Mouse (Mus musculus) CD4-positive, CD25-positive, alpha-beta regulatory T cell, adult 2 months (primary cell): ENCODE measurements around the gene Noc2l.

ENCODE experiments used
- DNase-seq: peaks from one replicate; pipeline ENCODE4 v3.0.0-alpha.2; 2012; ENCODE audit warnings: low read depth, low spot score

Noc2l gene

DNA sequence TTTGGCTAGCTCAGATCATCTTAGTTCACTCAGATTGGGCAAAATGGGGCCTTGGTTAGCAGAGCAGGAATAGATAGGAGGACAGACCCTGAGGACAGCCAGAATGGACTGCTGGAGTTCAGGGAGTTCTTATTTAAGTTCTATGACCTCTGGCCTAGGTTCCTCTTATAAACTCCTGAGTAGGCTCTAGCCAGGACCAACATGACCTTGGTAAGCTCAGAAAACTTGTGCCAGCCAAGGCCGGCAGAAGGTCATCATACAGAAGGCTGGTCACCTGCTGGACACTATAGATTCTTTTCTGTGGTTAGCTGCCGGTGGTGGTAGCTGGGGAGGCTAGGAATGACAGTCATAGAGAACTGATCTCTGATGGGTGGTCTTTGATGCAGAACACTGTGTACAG, 19.6 kb upstream of the Noc2l start:
- DNase-seq = no peak

DNA sequence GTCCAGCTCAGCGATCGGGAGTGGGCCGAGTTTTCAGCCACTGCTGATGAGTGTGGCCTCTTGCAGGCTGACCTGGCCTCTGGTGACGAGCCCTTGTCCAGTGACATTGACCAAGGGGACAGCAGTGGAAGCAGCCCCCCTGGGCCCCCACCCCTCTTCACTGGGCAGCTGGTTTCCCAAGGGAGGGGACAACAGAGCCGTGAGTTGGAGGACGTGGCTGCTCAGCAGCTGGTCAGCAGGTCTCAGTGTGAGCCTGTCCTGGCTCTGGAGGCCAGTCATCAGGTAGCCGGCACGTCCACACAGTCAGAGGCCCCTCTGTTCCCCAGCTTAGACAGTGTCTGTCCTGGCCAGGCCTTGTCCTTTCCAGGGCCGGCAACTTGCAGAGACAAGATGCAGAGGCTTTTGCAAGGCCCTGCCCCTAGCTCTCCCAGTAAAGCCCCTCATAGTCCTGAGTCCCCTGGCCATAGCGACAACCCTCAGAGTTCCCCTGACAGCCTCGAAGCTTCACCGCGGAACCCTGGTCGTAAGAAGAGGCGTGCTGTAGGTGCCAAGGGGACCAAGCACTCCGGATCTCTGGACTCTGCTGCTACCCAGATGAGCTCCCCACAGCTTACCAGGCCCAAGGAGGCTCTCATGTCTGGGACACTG, 18.7 kb upstream of the Noc2l start:
- DNase-seq = no peak

GRCm38 (mm10) chr4:156217838-156218237, 18.0 kb upstream of the Noc2l start:
- DNase-seq = no peak

GRCm38 (mm10) chr4:156219936-156220335, 15.9 kb upstream of the Noc2l start:
- DNase-seq = no peak

- DNase-seq = no peak
Observed at GRCm38 (mm10) chr4:156224276-156224675, 11.5 kb upstream of the Noc2l start.

GRCm38 (mm10) chr4:156227752-156228392, 7.9 kb upstream of the Noc2l start:
- no peak for DNase-seq

GRCm38 (mm10) chr4:156228393-156229024, 7.3 kb upstream of the Noc2l start:
- DNase-seq = no peak

DNA sequence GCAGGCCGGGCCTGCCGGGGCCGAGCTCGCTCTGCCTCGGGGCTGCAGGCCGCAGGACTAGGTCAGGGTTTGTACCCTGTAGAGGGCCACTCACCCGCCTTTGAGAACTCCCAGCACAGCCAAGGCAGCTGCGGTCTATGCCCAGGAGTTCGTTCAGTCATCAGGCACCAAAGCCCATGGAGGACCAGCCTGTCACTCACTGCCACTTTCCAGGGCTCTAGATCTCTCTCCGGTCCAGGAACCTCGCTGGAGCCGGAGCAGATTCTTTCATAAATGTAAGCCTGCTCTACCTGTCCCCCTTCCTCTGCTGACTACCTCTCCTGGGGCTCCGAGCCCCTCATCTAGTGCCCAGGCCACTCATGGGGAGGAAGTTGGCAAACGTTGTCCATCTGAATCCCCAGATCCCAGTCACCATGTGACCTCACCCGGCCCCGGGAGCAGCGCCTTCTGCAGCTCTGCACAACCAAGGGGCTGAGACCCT, 1.7 kb upstream of the Noc2l start:
- peak; percentile 28 for DNase-seq

DNA sequence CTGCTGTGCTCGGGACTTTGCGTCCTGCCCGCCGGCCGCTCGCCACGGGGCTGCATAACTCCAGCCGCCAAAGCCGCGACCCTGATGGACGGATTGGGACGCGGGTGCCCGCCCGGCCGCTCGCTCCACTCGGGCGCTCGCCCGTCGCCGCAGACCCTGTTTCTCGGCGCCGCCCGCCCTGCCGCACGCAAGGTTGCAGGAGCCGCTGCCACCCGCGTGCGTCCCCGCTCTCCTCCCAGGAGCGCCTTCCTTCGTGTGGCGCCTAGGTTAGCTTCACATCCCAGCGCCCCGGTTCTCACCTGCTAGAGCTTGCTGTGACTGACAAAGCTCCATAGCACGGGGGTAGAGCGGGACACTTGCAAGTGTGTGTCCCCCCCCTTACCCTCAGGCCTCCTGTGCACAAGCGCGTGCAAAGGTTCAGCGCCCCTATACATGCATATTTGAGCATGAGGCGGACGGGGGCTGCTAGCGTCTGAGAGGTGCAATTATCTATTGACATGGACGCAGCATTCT, 1.1 kb upstream of the Noc2l start, which contains the start of gene Plekhn1:
Plekhn1 (minus strand) TSS at position 157 of the 513 bp plus-strand sequence.
- DNase-seq = peak; percentile 76

- no peak for DNase-seq
Observed at GRCm38 (mm10) chr4:156235360-156235770, 445 bp upstream of the Noc2l start.

- DNase-seq = peak; percentile 56
Observed at GRCm38 (mm10) chr4:156236651-156237447, 1.0 kb downstream of the Noc2l start.

- no peak for DNase-seq
Observed at GRCm38 (mm10) chr4:156249567-156249966, 13.8 kb downstream of the Noc2l start.

DNA sequence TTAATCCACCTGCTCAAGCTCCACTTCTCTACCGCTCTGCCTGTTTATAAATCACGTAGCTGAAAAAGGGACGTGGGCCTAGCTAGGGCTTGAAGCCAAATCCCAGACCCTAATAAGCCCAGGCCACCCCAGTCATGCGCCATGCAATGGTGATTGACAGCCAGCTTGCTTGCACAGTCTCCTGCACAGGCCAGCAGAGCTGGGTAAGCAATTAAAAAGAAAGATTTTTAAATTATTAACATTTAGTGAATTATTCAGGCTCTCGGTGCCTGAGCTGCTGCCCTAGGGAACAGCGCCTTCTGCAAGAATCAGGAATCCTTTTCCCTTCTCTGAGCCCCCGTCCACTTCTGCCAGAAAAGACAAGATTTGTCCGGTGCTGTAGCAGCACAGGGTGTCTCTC, 15.3 kb downstream of the Noc2l start:
- no peak for DNase-seq

GRCm38 (mm10) chr4:156252140-156252539, 16.3 kb downstream of the Noc2l start:
- DNase-seq = no peak

GRCm38 (mm10) chr4:156252619-156253018, 16.8 kb downstream of the Noc2l start:
- no peak for DNase-seq

DNA sequence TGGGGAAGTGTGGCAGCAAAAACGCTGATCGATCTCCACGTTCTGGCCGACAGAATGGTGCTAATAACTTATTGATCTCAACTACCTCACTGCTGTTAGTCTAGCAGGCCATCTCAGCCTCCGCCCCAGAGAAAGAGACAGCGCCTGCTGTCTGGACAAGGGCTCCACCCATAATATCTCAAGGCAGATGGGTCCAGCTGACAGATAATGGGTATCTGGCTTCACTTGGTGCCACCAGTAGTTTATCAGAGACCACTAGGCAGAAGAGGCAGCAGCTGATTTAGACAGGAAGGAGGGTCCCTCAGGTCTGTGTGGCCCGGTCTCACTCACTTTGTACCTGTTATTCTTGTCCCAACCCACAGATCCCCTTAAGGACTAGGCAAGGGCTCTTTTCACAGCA, 17.2 kb downstream of the Noc2l start:
- DNase-seq = no peak

- peak; percentile 51 for DNase-seq
Observed at GRCm38 (mm10) chr4:156254361-156255077, 18.7 kb downstream of the Noc2l start.

GRCm38 (mm10) chr4:156255078-156255839, 19.4 kb downstream of the Noc2l start, which contains the start of gene Samd11:
Samd11 (minus strand) TSS chr4:156255657.
- DNase-seq = peak; percentile 61
